Mouse (Mus musculus) intestine, embryonic 14.5 days (tissue): Measurements from ENCODE around the gene Nucb1. TPM values are rescaled to one million over a fixed set of nuclear protein-coding genes. Genes with fewer than 3 reads are reported as not detected.

Experiments used
- ATAC-seq: fragments of 200-750 bp; cut with Nextera tagmentation; replicated peaks from 2 replicates; pipeline ENCODE4 v1.8.0; 2017; ENCODE audit warnings: low read depth, moderate number of reproducible peaks, moderate TSS enrichment, moderate library complexity; ENCODE audit not compliant: low FRiP score, low TSS enrichment
- DNase-seq: peaks from one replicate; pipeline ENCODE4 v3.0.0-alpha.2; 2018; ENCODE audit warnings: low spot score
- H3K27ac ChIP-seq: fragments of 300-500 bp; sonication (generic); 2 replicates; pipeline ENCODE4 v1.5.1; 2014; ENCODE audit warnings: low read depth, mild to moderate bottlenecking, control low read depth
- H3K27me3 ChIP-seq: fragments of 300-500 bp; sonication (generic); replicated peaks from 2 replicates; pipeline ENCODE4 v1.6.1; 2014; ENCODE audit warnings: low read length, control low read depth; ENCODE audit not compliant: control insufficient read depth, insufficient read depth
- H3K36me3 ChIP-seq: fragments of 300-500 bp; sonication (generic); 2 replicates; pipeline ENCODE4 v1.6.1; 2014; ENCODE audit warnings: low read length, control low read depth; ENCODE audit not compliant: control insufficient read depth, insufficient read depth
- H3K4me1 ChIP-seq: fragments of 300-500 bp; sonication (generic); replicated peaks from 2 replicates; pipeline ENCODE4 v1.6.1; 2014; ENCODE audit warnings: low read length, control low read depth, mixed read lengths; ENCODE audit not compliant: control insufficient read depth, insufficient read depth
- H3K4me2 ChIP-seq: fragments of 300-500 bp; sonication (generic); 2 replicates; pipeline ENCODE4 v1.6.1; 2014; ENCODE audit warnings: low read length
- H3K4me3 ChIP-seq: fragments of 300-500 bp; sonication (generic); 2 replicates; pipeline ENCODE4 v1.5.1; 2014; ENCODE audit warnings: low read depth, low read length, control low read depth, mixed read lengths
- H3K9ac ChIP-seq: fragments of 300-500 bp; sonication (generic); 2 replicates; pipeline ENCODE4 v1.6.1; 2014; ENCODE audit warnings: mild to moderate bottlenecking, low read length
- H3K9me3 ChIP-seq: fragments of 300-500 bp; sonication (generic); 2 replicates; pipeline ENCODE4 v1.6.1; 2016; ENCODE audit warnings: low read length, control low read depth; ENCODE audit not compliant: control insufficient read depth
- WGBS: fragments of 180-500 bp; shearing (Covaris S2); extraction: QIAGEN DNeasy Blood & Tissue Kit; methylation state at CpG from one replicate; pipeline ENCODE4 v1.1.7; 2014; 5-methylcytosine and 5-hydroxymethylcytosine counted together
- polyA plus RNA-seq: library from polyadenylated mRNA; unstranded; fragments of >200 nt; fragmentation: Nextera tagmentation; extraction: Ambion mirVana; gene quantifications from 2 replicates; pipeline ENCODE4 v1.2.1, GENCODE M21; 2014

The Nucb1 gene
- polyA plus RNA-seq, 1 experiment from 2014 or later = 192 TPM

DNA sequence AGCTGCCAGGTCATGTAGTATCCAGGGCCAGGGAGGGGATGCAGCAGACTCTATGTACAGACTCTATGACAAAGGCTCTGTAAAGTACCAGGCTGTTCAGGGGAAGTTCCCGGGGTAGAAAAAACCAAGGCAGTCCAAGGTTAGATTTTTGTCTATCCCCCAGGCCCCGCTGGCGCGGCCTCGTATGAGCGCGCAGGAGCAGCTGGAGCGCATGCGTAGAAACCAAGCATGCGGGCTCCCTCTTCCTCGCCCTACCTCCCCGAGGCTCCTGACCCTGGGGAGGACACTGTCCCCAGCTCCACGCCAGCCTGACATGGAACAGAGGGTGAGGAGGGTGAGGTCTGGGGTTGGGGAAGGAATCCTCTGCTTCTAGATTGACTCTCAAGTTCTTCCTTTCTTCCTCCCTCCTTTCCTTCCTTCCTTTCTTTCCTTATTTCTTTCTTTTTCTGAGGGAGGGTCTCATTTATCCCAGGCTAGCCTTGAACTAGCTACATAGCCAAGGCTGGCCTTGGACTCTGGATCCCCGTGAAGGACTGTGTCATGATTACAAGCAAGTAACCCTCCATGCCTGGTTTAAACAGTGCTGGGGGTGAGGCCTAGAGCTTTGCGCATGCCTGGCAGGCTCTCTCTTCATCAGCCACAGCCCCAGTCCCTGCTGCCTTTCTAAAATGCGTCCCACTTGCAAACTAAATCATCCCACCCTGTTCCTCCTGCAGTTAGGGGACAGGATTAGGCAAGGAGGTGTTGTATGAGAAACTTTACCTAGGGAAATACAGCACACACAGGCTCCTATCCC is 39.6 kb upstream of the Nucb1 start:
- Histone ChIP-seq H3K36me3 (no peaks in the 10 kb centered on the region), H3K9me3 (no peaks in the 10 kb centered on the region), H3K4me1 (no peaks in the 10 kb centered on the region), H3K4me3 (no peak overlapping the region), H3K27ac (no peak overlapping the region), H3K9ac (no peak overlapping the region), H3K27me3 (no peaks in the 10 kb centered on the region), H3K4me2 (no peak overlapping the region)
- WGBS = 86% methylated on average over 16 of the region's 16 CpGs
- ATAC-seq (no peak), DNase-seq (no peak)

DNA sequence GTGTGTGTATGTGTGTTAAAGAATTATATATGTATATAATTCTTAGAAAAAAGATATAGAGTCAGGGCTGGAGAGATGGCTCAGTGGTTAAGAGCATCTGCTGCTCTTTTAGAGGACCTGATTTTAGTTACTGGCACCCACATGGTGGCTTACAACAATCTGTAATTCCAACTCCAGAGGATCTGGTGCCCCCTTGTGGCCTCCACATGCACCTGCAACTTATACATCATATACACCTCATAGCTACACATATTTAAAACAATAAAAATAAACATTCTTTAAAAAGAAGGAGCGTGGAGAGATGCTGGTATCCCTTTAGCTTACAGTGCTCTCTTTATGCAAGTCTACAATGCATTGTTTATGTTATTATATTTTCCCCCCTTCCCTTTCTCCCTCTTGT is 34.3 kb upstream of the Nucb1 start:
- Histone ChIP-seq H3K27me3 (no peaks in the 10 kb centered on the region), H3K9me3 (no peaks in the 10 kb centered on the region), H3K27ac (no peak overlapping the region), H3K4me1 (no peaks in the 10 kb centered on the region), H3K4me2 (no peak overlapping the region), H3K4me3 (no peak overlapping the region), H3K9ac (no peak overlapping the region), H3K36me3 (no peaks in the 10 kb centered on the region)
- WGBS = 89% methylated on average over 1 of the region's 1 CpGs
- no peak for DNase-seq
- ATAC-seq = no peak

DNA sequence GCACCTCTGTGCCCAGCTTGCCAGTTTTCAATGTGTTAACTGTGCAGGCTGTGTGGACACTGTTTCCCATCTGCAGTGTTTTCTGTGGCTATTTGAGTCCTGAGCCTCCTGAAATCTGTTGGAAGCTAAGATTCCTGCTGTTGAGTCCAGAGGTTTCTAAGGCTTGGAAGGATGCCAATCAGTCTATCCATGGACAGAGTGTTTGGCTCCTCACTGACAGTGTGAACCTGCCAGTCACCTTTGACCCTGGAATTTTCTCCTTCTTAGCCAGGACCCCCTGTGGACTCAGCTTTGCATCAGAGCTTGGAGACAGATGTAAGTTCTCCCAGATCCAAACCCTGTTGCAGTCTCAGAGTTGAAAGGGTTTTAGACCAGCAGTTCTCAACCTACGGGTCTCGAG is 30.0 kb upstream of the Nucb1 start:
- 70% methylated on average over 2 of the region's 2 CpGs for WGBS
- Histone ChIP-seq H3K4me3 (no peak overlapping the region), H3K9me3 (no peaks in the 10 kb centered on the region), H3K9ac (no peak overlapping the region), H3K27me3 (no peaks in the 10 kb centered on the region), H3K4me1 (no peaks in the 10 kb centered on the region; the same call in 1 of the 2 replicates), H3K27ac (no peak overlapping the region), H3K4me2 (no peak overlapping the region), H3K36me3 (no peaks in the 10 kb centered on the region)
- ATAC-seq (no peak), DNase-seq (no peak)

- no peak overlapping the region for H3K27ac ChIP-seq
- no peaks in the 10 kb centered on the region; the same call in 1 of the 2 replicates for H3K4me1 ChIP-seq
- WGBS = 79% methylated on average over 3 of the region's 3 CpGs
- ATAC-seq (no peak), DNase-seq (no peak)
- no peaks in the 10 kb centered on the region for H3K9me3 ChIP-seq
- no peak overlapping the region for H3K9ac ChIP-seq
- no peak overlapping the region for H3K4me3 ChIP-seq
- no peaks in the 10 kb centered on the region for H3K27me3 ChIP-seq
- no peak overlapping the region; the same call in 1 of the 2 replicates for H3K4me2 ChIP-seq
- no peaks in the 10 kb centered on the region for H3K36me3 ChIP-seq
Measured at GRCm38 (mm10) chr7:45539095-45539494, 28.9 kb upstream of the Nucb1 start.

DNA sequence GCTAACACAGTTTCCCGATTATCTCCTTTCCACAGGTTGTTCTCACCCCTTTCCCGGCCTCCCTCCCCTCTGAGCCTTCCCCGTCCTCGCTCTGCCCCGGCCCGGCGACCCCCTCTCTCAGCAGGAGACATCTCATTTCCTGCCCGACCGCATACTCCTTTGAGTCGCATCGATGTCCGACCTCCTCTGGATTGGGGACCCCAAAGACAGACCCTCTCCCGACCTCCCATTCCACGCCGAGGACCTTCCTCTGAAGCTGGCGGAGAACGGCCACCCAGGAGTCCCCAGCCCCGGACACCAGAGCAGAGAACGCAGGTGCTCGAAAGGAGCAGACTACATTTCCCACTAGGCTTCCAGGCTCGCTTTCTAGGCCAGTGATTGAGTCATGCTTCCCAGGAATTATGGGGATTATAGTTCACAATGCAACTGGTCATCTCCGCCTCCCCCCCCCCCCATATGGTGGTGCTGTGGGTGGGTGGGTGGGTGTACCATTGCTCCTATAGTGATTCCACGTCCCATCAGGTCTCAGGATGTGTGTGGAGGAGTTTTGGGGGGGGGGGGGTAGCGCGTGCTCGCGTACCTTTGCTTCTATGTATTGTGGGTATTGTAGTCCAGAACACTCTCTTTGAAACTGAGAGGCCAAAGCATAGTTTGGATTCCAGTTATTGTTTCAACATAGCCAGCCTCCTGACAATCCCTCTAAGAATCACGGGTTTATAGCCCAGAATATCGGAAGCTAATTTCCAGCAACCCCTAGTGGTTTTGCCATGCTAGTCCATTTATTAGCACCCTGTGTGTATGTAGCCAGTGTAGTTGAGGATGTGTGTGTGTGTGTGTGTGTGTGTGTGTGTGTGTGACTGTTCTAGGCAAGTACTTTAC is 28.2 kb upstream of the Nucb1 start:
- peak; percentile 82 for ATAC-seq
- peak; percentile 82 for DNase-seq
- no peaks in the 10 kb centered on the region for H3K27me3 ChIP-seq
- peak overlapping the region; percentile 51 for H3K9ac ChIP-seq
- H3K4me3 ChIP-seq = peak overlapping the region; percentile 50
- H3K9me3 ChIP-seq = no peaks in the 10 kb centered on the region
- peak overlapping the region; percentile 86 for H3K4me2 ChIP-seq
- H3K36me3 ChIP-seq = no peaks in the 10 kb centered on the region
- H3K4me1 ChIP-seq = no peaks in the 10 kb centered on the region; the same call in 1 of the 2 replicates
- no peak overlapping the region for H3K27ac ChIP-seq
- WGBS = 6% methylated on average over 28 of the region's 29 CpGs

- H3K9ac ChIP-seq = peak overlapping the region; percentile 51; the same call in 1 of the 2 replicates
- peak overlapping the region; percentile 50 for H3K4me3 ChIP-seq
- H3K36me3 ChIP-seq = no peaks in the 10 kb centered on the region
- H3K27ac ChIP-seq = no peak overlapping the region
- DNase-seq (no peak), ATAC-seq (no peak)
- H3K27me3 ChIP-seq = no peaks in the 10 kb centered on the region
- H3K9me3 ChIP-seq = no peaks in the 10 kb centered on the region
- H3K4me2 ChIP-seq = peak overlapping the region; percentile 86
- H3K4me1 ChIP-seq = no peaks in the 10 kb centered on the region; the same call in 1 of the 2 replicates
- 88% methylated on average over 10 of the region's 10 CpGs for WGBS
Measured at GRCm38 (mm10) chr7:45537602-45538001, 27.4 kb upstream of the Nucb1 start.

- Histone ChIP-seq H3K27ac (no peak overlapping the region), H3K9me3 (no peaks in the 10 kb centered on the region), H3K4me3 (no peak overlapping the region), H3K27me3 (no peaks in the 10 kb centered on the region), H3K4me2 (no peak overlapping the region), H3K36me3 (no peaks in the 10 kb centered on the region), H3K4me1 (no peaks in the 10 kb centered on the region; the same call in 1 of the 2 replicates), H3K9ac (no peak overlapping the region)
- DNase-seq (no peak), ATAC-seq (no peak)
- WGBS = 68% methylated on average over 1 of the region's 1 CpGs
Measured at GRCm38 (mm10) chr7:45535676-45536075, 25.5 kb upstream of the Nucb1 start.

DNA sequence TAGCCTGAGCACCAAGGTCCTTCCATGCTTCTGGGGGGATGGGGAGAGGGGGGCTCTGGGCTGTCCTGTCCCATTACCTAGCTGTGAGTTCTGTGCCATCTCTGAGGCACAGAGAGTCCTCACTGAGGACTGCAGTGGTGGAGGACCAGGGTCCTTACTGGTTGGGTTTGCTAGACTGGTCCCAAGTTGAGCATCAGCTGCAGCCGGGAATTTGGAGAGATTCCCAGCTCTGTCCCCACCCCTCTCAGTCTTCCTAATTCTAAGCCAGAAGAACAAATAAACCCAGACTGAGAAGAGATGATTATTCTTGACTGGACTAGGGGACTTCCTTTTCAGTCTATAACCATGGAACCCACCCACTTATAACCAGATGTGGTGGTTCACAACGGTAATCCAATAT is 20.4 kb upstream of the Nucb1 start:
- Histone ChIP-seq H3K4me3 (no peak overlapping the region), H3K27ac (no peak overlapping the region), H3K9me3 (no peaks in the 10 kb centered on the region), H3K9ac (no peak overlapping the region), H3K4me2 (no peak overlapping the region), H3K27me3 (no peaks in the 10 kb centered on the region), H3K36me3 (no peaks in the 10 kb centered on the region), H3K4me1 (peaks cover 3% of the 10 kb centered on the region; the same call in 1 of the 2 replicates)
- ATAC-seq (no peak), DNase-seq (no peak)
- 63% methylated on average over 2 of the region's 2 CpGs for WGBS
